Mouse (Mus musculus): Measurements from ENCODE around the gene Zfp51.
A peak's percentile ranks its signal among the peaks of the same experiment; 100 is the strongest.
"Not testable (repeated sequence)": the region's sequence is repeated elsewhere in the genome, so short reads cannot be mapped to it uniquely, and the experiment has no call there.

Zfp51 gene

DNA sequence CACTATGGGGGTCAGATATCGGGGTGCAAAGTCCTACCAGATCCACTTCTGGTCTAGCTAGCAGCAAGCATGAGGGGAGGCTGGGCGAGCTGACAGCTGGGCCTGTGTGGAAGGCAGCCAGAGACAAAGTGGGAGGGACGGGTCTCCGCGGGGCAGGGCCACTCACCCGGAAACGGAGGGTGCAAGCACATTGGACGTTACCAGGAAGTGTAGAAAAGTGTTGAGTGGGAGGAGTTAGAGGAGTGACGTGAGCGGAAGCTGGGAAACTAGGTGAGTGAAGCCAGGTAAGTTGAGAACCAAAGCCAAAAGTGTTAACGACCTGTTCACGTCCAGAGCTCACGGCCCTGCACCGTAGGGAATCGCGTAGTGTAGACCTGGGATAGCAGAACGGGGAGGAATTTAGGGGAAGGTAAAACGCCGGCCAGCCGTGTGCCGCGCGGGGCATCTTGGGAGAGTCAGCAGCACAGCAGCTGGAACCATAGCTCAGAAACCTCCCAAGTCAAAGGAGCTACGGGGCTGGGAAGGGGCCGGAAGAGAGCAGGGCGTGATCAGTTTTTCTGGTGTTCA, at the start of gene Zfp51:
Gene Zfp51 (plus strand): TSS at position 237 of the 567 bp plus-strand sequence.
- peak; percentile 88 for DNase-seq (ENCODE audit: low spot score)

GRCm38 (mm10) chr17:21422664-21423599, 27.2 kb upstream of the Zfp51 start, which contains the start of gene Zfp54:
Gene Zfp54, plus strand, starts transcription at chr17:21423227.
- peak; percentile 82 for DNase-seq (ENCODE audit: low spot score)

DNA sequence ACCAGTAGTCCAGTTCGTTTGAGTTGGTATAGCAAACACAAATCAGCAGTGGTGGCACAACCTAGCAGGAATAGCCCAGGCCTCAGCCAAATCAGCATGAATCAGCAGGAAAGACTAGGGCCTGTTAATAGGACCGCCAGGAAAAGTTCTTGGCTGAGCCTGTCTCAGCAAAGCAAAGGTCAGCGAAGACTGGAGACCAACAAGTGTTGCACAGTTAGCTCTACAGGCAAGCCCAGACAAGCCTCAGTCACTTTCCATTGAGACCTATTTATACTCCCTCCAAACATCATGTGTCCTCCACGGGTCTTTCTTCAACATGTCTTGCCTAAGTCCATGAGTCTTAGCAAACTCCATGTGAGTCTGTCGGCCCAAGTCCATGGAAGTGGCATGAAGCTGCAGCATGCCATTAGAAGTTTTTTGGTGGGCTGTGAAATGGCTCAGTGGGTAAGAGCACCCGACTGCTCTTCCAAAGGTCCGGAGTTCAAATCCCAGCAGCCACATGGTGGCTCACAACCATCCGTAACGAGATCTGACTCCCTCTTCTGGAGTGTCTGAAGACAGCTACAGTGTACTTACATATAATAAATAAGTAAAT, 11.3 kb upstream of the Zfp51 start:
- DNase-seq (ENCODE audit: low spot score): not testable (repeated sequence)

DNA sequence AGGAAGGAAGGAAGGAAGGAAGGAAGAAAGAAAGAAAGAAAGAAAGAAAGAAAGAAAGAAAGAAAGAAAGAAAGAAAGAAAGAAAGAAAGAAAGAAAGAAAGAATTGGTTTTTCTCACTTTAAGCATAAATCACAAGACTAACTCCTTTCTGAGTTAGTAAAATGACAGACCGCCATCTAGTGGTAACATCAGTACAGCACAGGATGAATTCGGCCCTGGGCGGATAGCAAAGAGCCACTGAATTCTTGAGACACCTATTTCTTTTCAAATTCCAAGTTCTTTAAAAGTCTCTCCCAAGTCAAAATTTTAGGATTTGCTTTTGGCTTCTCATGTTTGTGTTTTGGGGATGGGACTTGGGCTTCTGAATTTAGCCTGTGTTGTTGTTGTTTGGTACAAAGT, 505 bp upstream of the Zfp51 start:
- peak; percentile 90 for DNase-seq (ENCODE audit: low spot score)

DNA sequence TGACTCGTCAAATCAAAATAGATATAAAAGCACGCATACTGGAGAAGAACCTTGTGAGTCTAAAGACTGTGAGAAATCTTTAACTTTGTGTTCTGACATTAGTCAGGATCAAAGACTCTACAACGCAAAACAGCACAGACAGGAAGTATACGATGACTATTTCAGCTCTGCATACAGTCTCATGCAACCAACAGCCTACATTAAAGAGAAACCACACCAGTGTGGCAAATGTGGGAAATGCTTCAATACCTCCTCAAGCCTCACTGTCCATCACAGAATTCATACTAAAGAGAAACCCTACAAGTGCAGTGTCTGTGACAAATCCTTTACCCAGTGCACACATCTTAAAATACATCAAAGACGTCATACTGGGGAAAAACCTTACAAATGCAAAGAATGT, 13.4 kb downstream of the Zfp51 start:
- no peak for DNase-seq (ENCODE audit: low spot score)

- no peak for DNase-seq (ENCODE audit: low spot score)
These were observed 22.0 kb downstream of the Zfp51 start for GRCm38 (mm10) chr17:21472032-21472652.

- no peak for DNase-seq (ENCODE audit: low spot score)
These were observed 22.6 kb downstream of the Zfp51 start for GRCm38 (mm10) chr17:21472653-21473307.

GRCm38 (mm10) chr17:21473362-21474190, 23.4 kb downstream of the Zfp51 start:
- DNase-seq (ENCODE audit: low spot score): peak; percentile 41

GRCm38 (mm10) chr17:21474729-21475128, 24.6 kb downstream of the Zfp51 start:
- not testable (repeated sequence) for DNase-seq (ENCODE audit: low spot score)

GRCm38 (mm10) chr17:21475290-21475689, 25.1 kb downstream of the Zfp51 start:
- DNase-seq (ENCODE audit: low spot score): not testable (repeated sequence)

- not testable (repeated sequence) for DNase-seq (ENCODE audit: low spot score)
These were observed 26.2 kb downstream of the Zfp51 start for GRCm38 (mm10) chr17:21476351-21476750.

DNA sequence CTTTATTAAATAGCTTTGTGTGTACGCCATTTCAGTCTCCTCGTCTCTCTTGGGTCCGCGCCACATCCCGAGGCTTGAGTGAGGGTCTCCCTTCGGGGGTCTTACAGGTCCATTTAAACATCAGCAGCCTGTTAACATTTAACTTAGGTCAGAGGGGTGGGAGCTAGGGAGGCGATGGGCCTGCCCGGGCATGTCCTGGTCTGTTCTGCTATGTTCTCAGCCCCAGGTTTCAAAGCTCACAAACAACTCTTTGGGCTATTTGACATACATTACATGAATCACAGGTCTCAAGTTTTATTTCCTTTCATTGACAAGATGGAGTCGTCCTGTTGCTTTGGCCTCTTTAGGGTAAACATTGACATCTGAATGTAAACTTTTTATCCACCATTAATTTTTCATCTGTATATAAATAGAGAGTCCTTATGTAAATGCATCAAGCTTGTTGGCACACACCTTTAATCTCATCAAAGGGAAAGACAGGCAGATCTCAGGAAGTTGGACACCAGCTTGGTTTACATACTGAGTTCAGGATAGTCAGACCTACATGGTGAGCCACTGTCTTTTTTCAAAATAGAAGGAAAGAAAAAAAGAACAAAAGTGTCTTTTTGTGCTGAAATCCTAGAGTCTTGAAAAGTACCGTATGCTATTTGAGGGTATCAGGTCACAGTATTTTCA, 28.1 kb downstream of the Zfp51 start:
- DNase-seq (ENCODE audit: low spot score): not testable (repeated sequence)

GRCm38 (mm10) chr17:21488760-21489499, 38.8 kb downstream of the Zfp51 start, which contains the start of gene Zfp53:
Gene Zfp53, plus strand, starts transcription at chr17:21488998.
- DNase-seq (ENCODE audit: low spot score): peak; percentile 85

DNA sequence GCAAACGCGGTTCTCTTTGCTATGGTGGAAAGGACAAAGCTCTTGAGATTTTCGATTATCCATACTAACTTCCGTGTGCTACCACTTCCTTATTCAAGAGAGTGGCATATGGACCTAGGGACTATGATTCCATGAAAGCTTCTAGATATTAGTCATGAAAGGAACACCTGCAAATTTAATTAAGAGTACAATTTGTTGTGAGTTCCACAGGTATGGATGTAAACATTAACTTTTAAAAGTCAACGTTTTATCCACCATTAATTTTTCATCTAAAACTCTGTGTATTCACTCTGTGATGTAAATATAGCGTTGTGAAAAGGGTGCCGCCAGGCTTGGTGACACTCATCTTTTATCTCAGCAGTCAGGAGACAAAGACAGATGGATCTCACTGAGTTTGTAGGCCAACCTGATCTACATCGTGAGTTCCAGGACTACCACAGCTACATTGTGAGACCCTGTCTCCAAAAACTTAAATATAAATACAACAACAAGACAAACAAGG, 39.4 kb downstream of the Zfp51 start:
- DNase-seq (ENCODE audit: low spot score): peak; percentile 15

GRCm38 (mm10) chr17:21501365-21501764, 51.2 kb downstream of the Zfp51 start:
- no peak for DNase-seq (ENCODE audit: low spot score)

DNA sequence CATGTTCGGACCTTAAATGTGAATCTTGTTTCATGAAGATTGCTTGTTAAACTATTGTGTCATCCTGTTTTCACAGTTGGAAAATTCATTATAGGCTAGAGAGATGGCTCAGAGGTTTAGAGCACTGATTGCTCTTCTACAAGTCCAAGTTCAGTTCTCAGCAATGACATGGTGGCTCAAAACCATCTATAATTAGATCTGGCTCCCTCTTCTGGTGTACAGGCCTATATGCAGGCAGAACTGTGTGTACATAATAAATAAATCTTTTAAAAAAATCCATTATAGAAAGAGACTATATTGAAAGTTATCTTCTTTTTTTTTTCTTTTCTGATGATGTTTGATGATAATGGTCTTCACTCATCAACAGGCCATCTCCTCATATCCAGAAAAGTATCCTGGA, 54.4 kb downstream of the Zfp51 start:
- no peak for DNase-seq (ENCODE audit: low spot score)

GRCm38 (mm10) chr17:21506258-21506657, 56.1 kb downstream of the Zfp51 start:
- no peak for DNase-seq (ENCODE audit: low spot score)

GRCm38 (mm10) chr17:21509756-21510155, 59.6 kb downstream of the Zfp51 start:
- DNase-seq (ENCODE audit: low spot score): no peak

All from retina, embryonic 14.5 days (tissue).